Mouse (Mus musculus) left cerebral cortex, postnatal 36 days (tissue): ENCODE results near the gene Gm4216. TPM values are rescaled to one million over a fixed set of nuclear protein-coding genes. Genes with fewer than 3 reads are reported as not detected.
"Not testable (repeated sequence)": the region's sequence is repeated elsewhere in the genome, so short reads cannot be mapped to it uniquely, and the experiment has no call there.

Experiments
- DNase-seq, 2 experiments: peaks; one replicate each; pipeline ENCODE4 v3.0.0; 2021 to 2022; ENCODE audit warnings: low spot score in 2 of 2, mixed read lengths in 1 of 2
- intact Hi-C: fragments of 180-260 bp; cut with DNase I; formaldehyde crosslinking; loops from one replicate; pipeline ENCODE4 v1.15.1; 2025
- total RNA-seq, 2 experiments: library from RNA; stranded (reverse); gene quantifications; 2 replicates each; pipeline ENCODE4 v1.2.3; 2021

Gene Gm4216
- total RNA-seq, result not detected

DNA sequence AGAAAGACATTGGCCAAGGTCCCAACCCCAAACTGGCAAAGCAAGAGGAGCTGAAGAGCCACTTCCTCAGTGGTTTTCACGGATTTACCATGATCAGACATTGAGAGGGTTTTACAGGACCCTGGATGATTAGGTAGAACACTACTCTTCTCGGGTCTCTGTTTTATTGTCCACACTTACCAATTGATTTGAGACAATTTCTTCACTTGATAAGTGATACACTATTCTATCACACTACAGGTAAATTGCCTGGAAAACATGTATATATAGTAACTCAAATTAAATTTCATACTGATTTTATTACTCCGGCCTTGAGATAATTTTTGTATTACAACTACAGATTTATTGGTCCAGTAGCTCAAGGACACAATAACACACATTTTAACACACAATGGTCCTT, at the start of gene Gm4216:
Gene Gm4216 (minus strand): TSS at position 101 of the 400 bp plus-strand sequence.
- DNase-seq, intact Hi-C loops: not testable (repeated sequence)

- DNase-seq, intact Hi-C loops: not testable (repeated sequence)
Measured at GRCm38 (mm10) chr7:23067356-23067755, 47.6 kb upstream of the Gm4216 start, which contains the start of gene Gm8720. Gene Gm8720 (minus strand): TSS chr7:23067456.

GRCm38 (mm10) chr7:23055240-23055639, 35.5 kb upstream of the Gm4216 start, which contains the start of gene Vmn1r163:
Gene Vmn1r163 (plus strand): TSS chr7:23055540.
- DNase-seq, intact Hi-C loops: not testable (repeated sequence)

DNA sequence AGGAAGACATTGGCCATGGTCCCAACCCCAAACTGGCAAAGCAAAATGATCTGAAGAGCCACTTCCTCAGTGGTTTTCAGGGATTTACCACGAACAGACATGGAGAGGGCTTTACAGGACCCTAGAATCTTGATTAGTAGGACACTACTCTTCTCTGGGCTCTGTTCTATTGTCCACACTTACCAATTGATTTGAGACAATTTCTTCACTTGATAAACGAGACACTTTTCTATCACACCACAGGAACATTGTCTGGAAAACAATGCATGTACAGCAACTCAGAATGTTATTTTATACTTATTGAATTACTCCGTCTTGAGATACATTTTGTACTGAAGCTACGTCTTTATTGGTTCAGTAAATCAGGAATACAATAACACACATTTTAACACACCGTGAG, 35.1 kb downstream of the Gm4216 start, which contains the start of gene Gm4214:
Gene Gm4214 (minus strand): TSS at position 101 of the 400 bp plus-strand sequence.
- intact Hi-C loops, DNase-seq: not testable (repeated sequence)

Other genes with a start within 250 kb of the Gm4216 start
- not detected for gene Vmn1r158, start 229.1 kb downstream of the Gm4216 start, total RNA-seq
- not detected for gene Vmn1r159, start 176.3 kb downstream of the Gm4216 start, total RNA-seq
- not detected for gene Vmn1r160, start 148.7 kb downstream of the Gm4216 start, total RNA-seq
- gene Gm4214, start 35.2 kb downstream of the Gm4216 start, total RNA-seq, result not detected
- gene Vmn1r163, start 35.6 kb upstream of the Gm4216 start, total RNA-seq, result not detected
- not detected for gene Gm8720, start 47.5 kb upstream of the Gm4216 start, total RNA-seq
- not detected for gene Gm10662, start 124.6 kb upstream of the Gm4216 start, total RNA-seq
- gene Vmn1r165, start 197.4 kb upstream of the Gm4216 start, total RNA-seq, result not detected
- not detected for gene Vmn1r166, start 231.8 kb upstream of the Gm4216 start, total RNA-seq